Mouse (Mus musculus) embryonic fibroblast, embryonic 13.5 days (primary cell): Measurements from ENCODE around the gene Acin1. TPM values are rescaled to one million over a fixed set of nuclear protein-coding genes. Genes with fewer than 3 reads are reported as not detected.

ENCODE experiments used
- H3K27ac ChIP-seq: 2 replicates; pipeline ENCODE4 v1.5.1; 2012; ENCODE audit warnings: low read length, control low read depth, inconsistent platforms; ENCODE audit not compliant: insufficient read depth
- H3K4me1 ChIP-seq: 2 replicates; pipeline ENCODE4 v1.6.1; 2011; ENCODE audit warnings: low read length; ENCODE audit not compliant: control insufficient read depth, insufficient read depth
- H3K4me3 ChIP-seq: 2 replicates; pipeline ENCODE4 v1.5.1; 2011; ENCODE audit warnings: mild to moderate bottlenecking, control low read depth, low read length; ENCODE audit not compliant: insufficient read depth
- CTCF ChIP-seq: IDR thresholded peaks from 2 replicates; pipeline ENCODE4 v1.5.1; 2011; ENCODE audit warnings: mild to moderate bottlenecking, control low read depth, low read length, moderate library complexity, borderline replicate concordance; ENCODE audit not compliant: insufficient read depth
- POLR2A ChIP-seq: IDR thresholded peaks from 2 replicates; pipeline ENCODE4 v1.6.1; 2011; ENCODE audit warnings: low read depth, mild to moderate bottlenecking, control low read depth, low read length, moderate library complexity
- polyA plus RNA-seq: library from polyadenylated mRNA; stranded (reverse); fragments of >200 nt; gene quantifications from 2 replicates; pipeline ENCODE4 v1.2.4, GENCODE M21; 2011; ENCODE audit warnings: low read depth; ENCODE audit not compliant: missing spikeins, insufficient read length

Acin1 gene
- polyA plus RNA-seq, 1 experiment = 243 TPM

- TF ChIP-seq POLR2A = no peak
- Histone ChIP-seq H3K4me1 (no peaks in the 10 kb centered on the region), H3K27ac (no peak overlapping the region), H3K4me3 (no peak overlapping the region)
Observed at GRCm38 (mm10) chr14:54699586-54699985, 12.9 kb upstream of the Acin1 start.

- Histone ChIP-seq H3K27ac (no peak within 1 kb of the TSS), H3K4me3 (no peak within 1 kb of the TSS), H3K4me1 (no peaks in the 10 kb centered on the region)
- TF ChIP-seq CTCF = no peak
- no peak for TF ChIP-seq POLR2A
Observed at GRCm38 (mm10) chr14:54698733-54699132, 12.0 kb upstream of the Acin1 start, which contains the start of gene Gm29776. Gene Gm29776 (minus strand): TSS chr14:54698833.

- Histone ChIP-seq H3K4me1 (no peaks in the 10 kb centered on the region), H3K4me3 (no peak overlapping the region), H3K27ac (no peak overlapping the region)
- TF ChIP-seq CTCF (no peak), POLR2A (no peak)
Observed at GRCm38 (mm10) chr14:54696752-54697151, 10.0 kb upstream of the Acin1 start.

DNA sequence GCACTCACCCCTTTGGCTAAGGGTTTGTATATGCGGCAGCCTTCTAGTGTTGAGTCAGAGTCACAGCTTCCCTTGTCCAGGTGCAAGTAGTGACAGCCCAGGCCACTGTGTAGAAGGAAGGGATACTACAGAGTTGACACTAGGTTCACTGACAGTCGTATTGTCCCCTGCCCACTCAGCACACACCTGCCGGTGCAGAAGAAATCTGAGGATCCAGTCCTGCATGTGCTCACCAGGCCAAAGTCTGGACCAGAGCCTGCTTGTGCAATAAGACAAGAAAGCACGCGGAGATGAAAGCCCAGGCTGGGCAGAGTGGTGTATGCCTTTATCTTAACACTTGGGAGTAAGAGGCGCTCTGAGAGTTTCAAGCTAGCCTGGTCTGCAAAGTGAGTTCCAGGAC lies 8.3 kb upstream of the Acin1 start:
- Histone ChIP-seq H3K4me1 (no peaks in the 10 kb centered on the region), H3K4me3 (no peak overlapping the region), H3K27ac (no peak overlapping the region)
- TF ChIP-seq POLR2A = no peak
- TF ChIP-seq CTCF = no peak

DNA sequence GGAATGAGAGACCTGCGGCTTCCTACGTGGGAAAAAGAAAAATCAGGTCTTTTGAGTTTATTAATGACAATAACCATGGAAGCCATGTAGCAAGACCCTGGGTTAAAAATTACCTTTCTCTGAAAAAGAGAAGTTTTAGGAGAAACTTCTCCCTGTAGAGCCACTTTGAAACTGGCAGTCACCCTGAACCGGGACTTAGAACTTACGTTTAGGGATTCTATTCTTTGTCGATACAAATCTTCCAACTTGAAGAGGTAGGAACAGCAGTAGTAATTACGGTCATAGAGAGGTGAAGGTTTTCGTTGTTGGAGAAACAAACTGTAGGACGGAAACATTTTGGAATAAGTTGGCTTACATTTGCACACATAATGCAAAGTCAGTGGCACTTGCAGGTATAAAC lies 520 bp upstream of the Acin1 start:
- H3K4me1 ChIP-seq = peaks cover 4% of the 10 kb centered on the region
- H3K27ac ChIP-seq = peak overlapping the region; percentile 99
- TF ChIP-seq POLR2A (no peak), CTCF (no peak)
- peak overlapping the region; percentile 82 for H3K4me3 ChIP-seq

DNA sequence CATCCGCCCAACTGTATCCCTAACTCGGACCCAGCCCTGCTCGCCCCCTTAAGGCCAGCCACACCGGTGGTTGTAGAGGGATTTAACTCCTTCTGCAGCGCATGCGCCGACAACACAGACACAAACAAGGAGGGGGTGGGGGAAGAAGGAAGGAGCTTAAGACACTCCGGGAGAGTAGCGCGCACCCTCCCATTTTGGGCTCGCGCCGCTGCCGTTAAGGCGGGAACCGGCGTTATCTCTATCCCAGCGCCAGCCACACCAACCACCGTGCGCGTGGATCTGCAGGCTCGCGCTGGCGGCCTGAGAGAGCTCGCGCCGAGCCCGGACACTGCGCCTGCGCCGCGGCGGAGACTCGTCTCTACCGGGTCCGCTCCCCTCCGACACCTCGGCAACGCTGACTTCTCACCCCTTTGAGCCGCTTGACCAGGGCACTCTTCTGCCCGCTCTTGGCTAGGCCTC lies 639 bp downstream of the Acin1 start, which contains the start of gene 1700123O20Rik:
Gene 1700123O20Rik, plus strand, starts transcription at position 154 of the 459 bp plus-strand sequence.
- peak within 1 kb of the TSS; percentile 82 for H3K4me3 ChIP-seq
- peaks cover 4% of the 10 kb centered on the region for H3K4me1 ChIP-seq
- H3K27ac ChIP-seq = peak within 1 kb of the TSS; percentile 99
- TF ChIP-seq POLR2A = no peak; the same call in 1 of the 2 replicates
- no peak for TF ChIP-seq CTCF

- TF ChIP-seq POLR2A (no peak), CTCF (no peak)
- peak overlapping the region; percentile 15; the same call in 1 of the 2 replicates for H3K27ac ChIP-seq
- peaks cover 4% of the 10 kb centered on the region for H3K4me1 ChIP-seq
- H3K4me3 ChIP-seq = peak overlapping the region; percentile 82
Observed at GRCm38 (mm10) chr14:54685471-54685870, 1.3 kb downstream of the Acin1 start.

GRCm38 (mm10) chr14:54682396-54682795 lies 4.3 kb downstream of the Acin1 start:
- no peaks in the 10 kb centered on the region for H3K4me1 ChIP-seq
- TF ChIP-seq CTCF = no peak
- H3K27ac ChIP-seq = no peak overlapping the region
- no peak overlapping the region for H3K4me3 ChIP-seq

GRCm38 (mm10) chr14:54678657-54679304 lies 8.0 kb downstream of the Acin1 start:
- no peak overlapping the region for H3K27ac ChIP-seq
- no peak for TF ChIP-seq CTCF
- no peak for TF ChIP-seq POLR2A
- H3K4me3 ChIP-seq = no peak overlapping the region
- no peaks in the 10 kb centered on the region for H3K4me1 ChIP-seq

DNA sequence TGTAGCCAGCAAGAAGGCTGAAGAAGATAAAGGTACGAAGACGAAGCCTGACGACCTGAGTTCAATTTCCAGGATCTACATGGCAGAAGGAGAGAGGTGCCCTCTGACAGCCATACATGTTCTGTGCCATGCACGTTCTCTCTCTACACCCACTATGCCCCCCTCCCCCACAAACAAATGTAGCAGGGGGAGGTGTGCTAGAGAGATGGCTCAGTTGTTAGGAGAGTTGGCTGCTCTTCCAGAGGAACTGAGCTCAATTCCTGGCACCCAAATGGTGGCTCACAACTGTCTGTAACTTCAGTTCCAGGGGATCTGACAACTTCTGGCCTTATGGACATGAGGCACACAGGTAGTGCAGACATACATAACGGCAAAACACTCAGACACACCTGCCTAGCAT lies 10.4 kb downstream of the Acin1 start:
- no peak for TF ChIP-seq POLR2A
- TF ChIP-seq CTCF = no peak
- no peak overlapping the region for H3K4me3 ChIP-seq
- H3K27ac ChIP-seq = no peak overlapping the region

GRCm38 (mm10) chr14:54674317-54674716 lies 12.4 kb downstream of the Acin1 start:
- TF ChIP-seq CTCF = no peak
- TF ChIP-seq POLR2A = no peak
- H3K4me3 ChIP-seq = no peak overlapping the region
- no peak overlapping the region for H3K27ac ChIP-seq
- no peaks in the 10 kb centered on the region for H3K4me1 ChIP-seq

More for the DNA sequence above, 10.4 kb downstream of the Acin1 start:
- no peaks in the 10 kb centered on the region for H3K4me1 ChIP-seq
